Mouse (Mus musculus) B cell, adult (primary cell): ENCODE data around the gene Fhl4. TPM values are rescaled to one million over a fixed set of nuclear protein-coding genes. Genes with fewer than 3 reads are reported as not detected.

Experiments used
- total RNA-seq: library from RNA; stranded (reverse); gene quantifications from 4 replicates; pipeline ENCODE4 v1.2.4, GENCODE M21; 2023; ENCODE audit not compliant: inconsistent age

Gene Fhl4
- 0.75 to 0.93 TPM (median 0.86 TPM) in 4 replicates for total RNA-seq

GRCm38 (mm10) chr10:85102247-85103084 is at the start of gene Fhl4, which contains the start of gene Tmem263:
Gene Fhl4 (minus strand): TSS chr10:85102495.
Gene Tmem263 (plus strand): TSS chr10:85102627.

DNA sequence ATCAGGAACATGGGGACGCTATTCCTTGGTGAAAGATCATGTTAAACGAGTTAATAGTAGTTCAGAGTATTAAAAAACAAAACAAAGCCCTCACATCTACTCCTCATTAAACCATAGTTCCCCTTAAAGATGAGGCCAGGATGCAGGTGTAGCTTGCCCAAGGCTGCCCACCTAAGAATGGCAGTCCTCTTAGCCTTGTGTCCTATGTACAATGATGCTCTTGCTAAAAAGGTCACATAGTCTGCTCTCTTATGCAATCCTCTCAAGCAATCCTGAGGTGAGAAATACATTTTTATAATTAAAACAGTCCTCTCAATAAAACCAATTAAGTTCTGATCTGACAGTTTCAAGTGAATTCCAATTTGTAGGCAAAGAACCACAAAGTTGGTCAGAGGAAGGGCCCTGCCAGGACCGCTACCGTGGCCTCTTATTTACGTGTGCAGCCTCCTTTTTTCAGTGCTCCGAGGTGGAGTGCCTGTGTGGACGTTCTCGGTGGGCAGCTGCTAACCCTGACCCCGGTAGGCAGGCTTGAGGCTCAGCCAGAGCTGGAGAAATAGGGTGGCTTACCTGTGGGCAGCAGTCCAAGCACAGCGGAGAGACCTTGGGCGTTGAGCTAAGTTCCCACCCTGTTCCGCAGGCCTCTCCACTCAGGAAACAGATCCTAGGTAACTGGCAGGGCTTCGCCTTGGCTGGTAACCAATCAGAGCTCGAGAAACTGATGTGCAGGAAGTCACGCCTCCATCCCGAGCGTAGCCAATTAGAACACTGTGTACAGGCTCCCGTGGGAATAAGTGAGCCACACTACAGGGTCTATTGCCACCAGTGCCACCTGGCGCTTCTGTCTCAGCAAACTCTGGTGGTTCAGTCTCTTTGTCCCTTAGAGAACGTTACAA is 25.3 kb upstream of the Fhl4 start, which contains the start of gene Mterf2:
Gene Mterf2 (minus strand): TSS at position 633 of the 893 bp plus-strand sequence.

Other genes starting within 250 kb of the Fhl4 start
- gene Ric8b, start 184.9 kb downstream of the Fhl4 start, total RNA-seq = 25.1 to 31.2 TPM (median 28.2 TPM) in 4 replicates
- gene Tmem263, start 132 bp upstream of the Fhl4 start, total RNA-seq = 11.2 to 13.3 TPM (median 11.8 TPM) in 4 replicates
- 9.1 to 14.3 TPM (median 11.8 TPM) in 4 replicates for gene Mterf2, start 25.5 kb upstream of the Fhl4 start, total RNA-seq
- gene Cry1, start 82.6 kb upstream of the Fhl4 start, total RNA-seq = 28.8 to 35.5 TPM (median 30.1 TPM) in 4 replicates